Comparison of ENCODE assay signal across 15 mouse cellular contexts in genomic region chr5:68572816-68573215, GRCm38 (mm10).
"Had no signal": no experiment of that assay in that cellular context is flagged by ENCODE, and none has a peak within 500 bp of the region (broad histone marks: within the 10 kb centered on the region; RNA-seq: fewer than 3 reads in every experiment).

No protein-coding gene starts in this region.

- DNase-seq: lung, embryonic 14.5 days; lung, postnatal 10 days; lung, postnatal 4 days; midbrain, embryonic 14.5 days; right cerebral cortex, adult 18-20 months; right cerebral cortex, postnatal 25 days; thymus, postnatal 4 days had no signal

- H3K4me1 ChIP-seq: limb, embryonic 15.5 days; liver, embryonic 12.5 days; midbrain, embryonic 10.5 days; neural tube, embryonic 15.5 days had no signal

- H3K4me2 ChIP-seq: limb, embryonic 15.5 days; liver, embryonic 12.5 days; lung, embryonic 14.5 days; neural tube, embryonic 15.5 days had no signal

- H3K36me3 ChIP-seq: limb, embryonic 15.5 days; liver, embryonic 12.5 days; midbrain, embryonic 10.5 days; neural tube, embryonic 15.5 days had no signal

- H3K4me3 ChIP-seq: left cerebral cortex, adult 2 months; limb, embryonic 15.5 days; liver, embryonic 12.5 days; midbrain, embryonic 10.5 days; myocyte; neural tube, embryonic 15.5 days had no signal

- H3K27ac ChIP-seq: left cerebral cortex, adult 2 months; limb, embryonic 15.5 days; liver, embryonic 12.5 days; midbrain, embryonic 10.5 days; neural tube, embryonic 15.5 days; stomach, postnatal 0 days had no signal

- H3K9me3 ChIP-seq: limb, embryonic 15.5 days; liver, embryonic 12.5 days; midbrain, embryonic 10.5 days; neural tube, embryonic 15.5 days had no signal

- ATAC-seq: inflammation-experienced regulatory T-cells, adult 6 months; liver, embryonic 12.5 days had no signal

- H3K9ac ChIP-seq: limb, embryonic 15.5 days; liver, embryonic 12.5 days; lung, embryonic 14.5 days; neural tube, embryonic 15.5 days had no signal

- H3K27me3 ChIP-seq: limb, embryonic 15.5 days; liver, embryonic 12.5 days; neural tube, embryonic 15.5 days had no signal
